Mouse (Mus musculus) embryo, embryonic 11.5 days (tissue): ENCODE data around the gene Styxl1.

Experiments used
- DNase-seq: peaks from one replicate; pipeline ENCODE4 v3.0.0-alpha.2; 2012; ENCODE audit warnings: low read depth, low spot score

Styxl1 gene

GRCm38 (mm10) chr5:135777796-135778470, at the start of gene Styxl1:
Gene Styxl1, minus strand, starts transcription at chr5:135778385.
- peak; percentile 29 for DNase-seq

- no peak for DNase-seq
Measured at GRCm38 (mm10) chr5:135826225-135826624, 48.0 kb upstream of the Styxl1 start.

- DNase-seq: no peak
Measured at GRCm38 (mm10) chr5:135824517-135824916, 46.3 kb upstream of the Styxl1 start.

GRCm38 (mm10) chr5:135822316-135822944, 44.2 kb upstream of the Styxl1 start:
- DNase-seq: no peak

GRCm38 (mm10) chr5:135818491-135818890, 40.3 kb upstream of the Styxl1 start:
- DNase-seq: no peak

- no peak for DNase-seq
Measured at GRCm38 (mm10) chr5:135812991-135813390, 34.8 kb upstream of the Styxl1 start.

- no peak for DNase-seq
Measured at GRCm38 (mm10) chr5:135807263-135807637, 29.1 kb upstream of the Styxl1 start.

- DNase-seq: peak; percentile 80
Measured at GRCm38 (mm10) chr5:135806555-135807262, 28.5 kb upstream of the Styxl1 start, which contains the start of gene Srrm3. Gene Srrm3, plus strand, starts transcription at chr5:135806890.

GRCm38 (mm10) chr5:135804735-135805134, 26.6 kb upstream of the Styxl1 start:
- DNase-seq: no peak

- no peak for DNase-seq
Measured at GRCm38 (mm10) chr5:135803676-135804075, 25.5 kb upstream of the Styxl1 start.

GRCm38 (mm10) chr5:135803135-135803534, 24.9 kb upstream of the Styxl1 start:
- no peak for DNase-seq

GRCm38 (mm10) chr5:135802641-135803040, 24.5 kb upstream of the Styxl1 start:
- no peak for DNase-seq

- DNase-seq: no peak
Measured at GRCm38 (mm10) chr5:135800927-135801326, 22.7 kb upstream of the Styxl1 start.

- DNase-seq: no peak
Measured at GRCm38 (mm10) chr5:135799746-135800145, 21.6 kb upstream of the Styxl1 start.

GRCm38 (mm10) chr5:135794859-135795181, 16.6 kb upstream of the Styxl1 start:
- no peak for DNase-seq

GRCm38 (mm10) chr5:135793996-135794858, 16.0 kb upstream of the Styxl1 start:
- peak; percentile 73 for DNase-seq

- DNase-seq: no peak
Measured at GRCm38 (mm10) chr5:135782901-135783300, 4.7 kb upstream of the Styxl1 start.

- no peak for DNase-seq
Measured at GRCm38 (mm10) chr5:135780331-135780730, 2.1 kb upstream of the Styxl1 start.

- peak; percentile 100 for DNase-seq
Measured at GRCm38 (mm10) chr5:135778471-135779445, 573 bp upstream of the Styxl1 start, which contains the start of gene Mdh2. Gene Mdh2, plus strand, starts transcription at chr5:135778480.

- DNase-seq: no peak
Measured at GRCm38 (mm10) chr5:135776546-135776945, 1.6 kb downstream of the Styxl1 start.

- DNase-seq: no peak
Measured at GRCm38 (mm10) chr5:135772519-135772918, 5.7 kb downstream of the Styxl1 start.
